Mouse (Mus musculus): ENCODE measurements at regions not wholly inside any gene's neighbourhood (a gene's known extent, or its start where the extent isn't known, plus 50 kb on each side); places are given as distances from the start of the nearest gene placed in this dataset.

GRCm38 (mm10) chr13:11167115-11167514 lies 806.5 kb upstream of the Chrm3 start:
- ATAC-seq (ENCODE audit: insufficient number of reproducible peaks, insufficient read depth, low FRiP score, low TSS enrichment, low read depth), result no peak
- Histone ChIP-seq H3K9ac (no peak overlapping the region), H3K36me3 (no peaks in the 10 kb centered on the region), H3K4me3 (no peak overlapping the region), H3K4me1 (no peaks in the 10 kb centered on the region), H3K9me3 (no peaks in the 10 kb centered on the region), H3K4me2 (no peak overlapping the region), H3K27ac (no peak overlapping the region), H3K27me3 (no peaks in the 10 kb centered on the region)
- 73% methylated on average over 5 of the region's 5 CpGs for WGBS

GRCm38 (mm10) chr13:11164130-11164529 lies 803.5 kb upstream of the Chrm3 start:
- no peaks in the 10 kb centered on the region for H3K4me1 ChIP-seq
- WGBS, result 78% methylated on average over 3 of the region's 3 CpGs
- H3K27ac ChIP-seq, result no peak overlapping the region
- H3K36me3 ChIP-seq, result no peaks in the 10 kb centered on the region
- no peak for ATAC-seq (ENCODE audit: insufficient number of reproducible peaks, insufficient read depth, low FRiP score, low TSS enrichment, low read depth)
- no peaks in the 10 kb centered on the region for H3K9me3 ChIP-seq
- no peak overlapping the region for H3K4me2 ChIP-seq
- H3K4me3 ChIP-seq, result no peak overlapping the region
- H3K27me3 ChIP-seq, result no peaks in the 10 kb centered on the region
- no peak overlapping the region for H3K9ac ChIP-seq

- H3K36me3 ChIP-seq, result no peaks in the 10 kb centered on the region
- no peaks in the 10 kb centered on the region for H3K27me3 ChIP-seq
- no peaks in the 10 kb centered on the region for H3K9me3 ChIP-seq
- H3K9ac ChIP-seq, result no peak overlapping the region
- H3K4me1 ChIP-seq, result no peaks in the 10 kb centered on the region
- ATAC-seq (ENCODE audit: insufficient number of reproducible peaks, insufficient read depth, low FRiP score, low TSS enrichment, low read depth), result no peak
- no peak overlapping the region for H3K27ac ChIP-seq
- 86% methylated on average over 3 of the region's 3 CpGs for WGBS
- no peak overlapping the region for H3K4me3 ChIP-seq
- H3K4me2 ChIP-seq, result no peak overlapping the region
Observed at GRCm38 (mm10) chr13:11147268-11147667, 786.6 kb upstream of the Chrm3 start.

- H3K27me3 ChIP-seq, result no peaks in the 10 kb centered on the region
- WGBS, result 93% methylated on average over 2 of the region's 2 CpGs
- H3K9me3 ChIP-seq, result no peaks in the 10 kb centered on the region
- no peak for ATAC-seq (ENCODE audit: insufficient number of reproducible peaks, insufficient read depth, low FRiP score, low TSS enrichment, low read depth)
- H3K27ac ChIP-seq, result no peak overlapping the region
- H3K4me2 ChIP-seq, result no peak overlapping the region
- no peaks in the 10 kb centered on the region for H3K4me1 ChIP-seq
- H3K9ac ChIP-seq, result no peak overlapping the region
- H3K36me3 ChIP-seq, result no peaks in the 10 kb centered on the region
- H3K4me3 ChIP-seq, result no peak overlapping the region
Observed at GRCm38 (mm10) chr13:11107693-11108092, 747.0 kb upstream of the Chrm3 start.

GRCm38 (mm10) chr13:11106426-11106825 lies 745.8 kb upstream of the Chrm3 start:
- Histone ChIP-seq H3K36me3 (no peaks in the 10 kb centered on the region), H3K4me1 (no peaks in the 10 kb centered on the region), H3K4me2 (no peak overlapping the region), H3K9me3 (no peaks in the 10 kb centered on the region), H3K27me3 (no peaks in the 10 kb centered on the region), H3K4me3 (no peak overlapping the region), H3K9ac (no peak overlapping the region), H3K27ac (no peak overlapping the region)
- no peak for ATAC-seq (ENCODE audit: insufficient number of reproducible peaks, insufficient read depth, low FRiP score, low TSS enrichment, low read depth)
- WGBS, result 90% methylated on average over 4 of the region's 4 CpGs

GRCm38 (mm10) chr13:11105571-11105970 lies 744.9 kb upstream of the Chrm3 start:
- no peak for ATAC-seq (ENCODE audit: insufficient number of reproducible peaks, insufficient read depth, low FRiP score, low TSS enrichment, low read depth)
- Histone ChIP-seq H3K4me3 (no peak overlapping the region), H3K4me1 (no peaks in the 10 kb centered on the region), H3K27me3 (no peaks in the 10 kb centered on the region), H3K4me2 (no peak overlapping the region), H3K36me3 (no peaks in the 10 kb centered on the region), H3K9ac (no peak overlapping the region), H3K27ac (no peak overlapping the region), H3K9me3 (no peaks in the 10 kb centered on the region)
- 76% methylated on average over 2 of the region's 2 CpGs for WGBS

GRCm38 (mm10) chr13:11099586-11099950 lies 738.9 kb upstream of the Chrm3 start:
- Histone ChIP-seq H3K9me3 (no peaks in the 10 kb centered on the region), H3K27ac (no peak overlapping the region), H3K9ac (no peak overlapping the region), H3K4me1 (no peaks in the 10 kb centered on the region), H3K4me3 (no peak overlapping the region), H3K27me3 (no peaks in the 10 kb centered on the region), H3K4me2 (no peak overlapping the region), H3K36me3 (no peaks in the 10 kb centered on the region)
- no peak for ATAC-seq (ENCODE audit: insufficient number of reproducible peaks, insufficient read depth, low FRiP score, low TSS enrichment, low read depth)

GRCm38 (mm10) chr13:11098899-11099585 lies 738.4 kb upstream of the Chrm3 start:
- Histone ChIP-seq H3K4me1 (no peaks in the 10 kb centered on the region), H3K4me3 (no peak overlapping the region), H3K9me3 (no peaks in the 10 kb centered on the region), H3K9ac (no peak overlapping the region), H3K36me3 (no peaks in the 10 kb centered on the region), H3K4me2 (no peak overlapping the region), H3K27ac (no peak overlapping the region), H3K27me3 (no peaks in the 10 kb centered on the region)
- ATAC-seq (ENCODE audit: insufficient number of reproducible peaks, insufficient read depth, low FRiP score, low TSS enrichment, low read depth), result no peak
- WGBS, result 22% methylated on average over 4 of the region's 4 CpGs

GRCm38 (mm10) chr13:11092911-11093310 lies 732.3 kb upstream of the Chrm3 start:
- Histone ChIP-seq H3K27ac (no peak overlapping the region), H3K4me1 (no peaks in the 10 kb centered on the region), H3K4me2 (no peak overlapping the region), H3K27me3 (no peaks in the 10 kb centered on the region), H3K36me3 (no peaks in the 10 kb centered on the region), H3K9ac (no peak overlapping the region), H3K4me3 (no peak overlapping the region), H3K9me3 (0 out of 2 replicates have a peak, but pooled peaks cover 4% of the 10 kb centered on the region)
- ATAC-seq (ENCODE audit: insufficient number of reproducible peaks, insufficient read depth, low FRiP score, low TSS enrichment, low read depth), result no peak
- WGBS, result 62% methylated on average over 2 of the region's 2 CpGs
